In genomic region chr1:88613007-88613406, GRCm38 (mm10) we compare ENCODE assay signal across 24 mouse cellular contexts.
A peak's percentile ranks its signal among the peaks of the same experiment; 100 is the strongest.
DNase-seq lines count a peak whose midpoint lies in the region; ATAC-seq and TF ChIP-seq lines count a peak whose summit lies in the region.
"Had no signal": no experiment of that assay in that cellular context is flagged by ENCODE, and none has a peak within 500 bp of the region (broad histone marks: within the 10 kb centered on the region; RNA-seq: fewer than 3 reads in every experiment).

No protein-coding gene starts in this region.

- no peaks in the 10 kb centered on the region for H3K36me3 ChIP-seq in kidney, embryonic 14.5 days (ENCODE audit: control insufficient read depth, insufficient read depth, low read length)
- no peaks in the 10 kb centered on the region for H3K36me3 ChIP-seq in ES-Bruce4 (ENCODE audit: control insufficient read depth, insufficient read depth, low read length, poor library complexity, severe bottlenecking)
- H3K36me3 ChIP-seq in embryonic facial prominence, embryonic 11.5 days (replicated peaks; ENCODE audit: control insufficient read depth, insufficient read depth, low read depth, low read length) = no peaks in the 10 kb centered on the region
- H3K36me3 ChIP-seq: heart, embryonic 10.5 days; limb, embryonic 12.5 days had no signal

- no peak overlapping the region for H3K4me3 ChIP-seq in kidney, embryonic 14.5 days (ENCODE audit: low read length)
- H3K4me3 ChIP-seq in ES-Bruce4 (ENCODE audit: low read depth, low read length) = no peak overlapping the region
- no peak overlapping the region for H3K4me3 ChIP-seq in embryonic facial prominence, embryonic 11.5 days (ENCODE audit: low read depth, low read length)
- H3K4me3 ChIP-seq: erythroblast, embryonic 14.5 days; heart, embryonic 10.5 days; layer of hippocampus, adult 2 months; limb, embryonic 12.5 days; myocyte had no signal

- peaks cover 19% of the 10 kb centered on the region for H3K4me1 ChIP-seq in kidney, embryonic 14.5 days (ENCODE audit: control insufficient read depth, insufficient read depth, low read length)
- peaks cover 7% of the 10 kb centered on the region for H3K4me1 ChIP-seq in ES-Bruce4 (ENCODE audit: control insufficient read depth, insufficient read depth, low read length)
- no peaks in the 10 kb centered on the region for H3K4me1 ChIP-seq in embryonic facial prominence, embryonic 11.5 days (ENCODE audit: control insufficient read depth, insufficient read depth, low read length)

- TF ChIP-seq CTCF in ES-Bruce4 (IDR thresholded peaks at IDR 0.05; ENCODE audit: low read depth, low read length) = no peak

- H3K4me2 ChIP-seq in kidney, embryonic 14.5 days (replicated peaks; ENCODE audit: low read depth, low read length) = no peak overlapping the region
- H3K4me2 ChIP-seq in embryonic facial prominence, embryonic 11.5 days (ENCODE audit: low read depth, low read length) = no peak overlapping the region
- H3K4me2 ChIP-seq: hindbrain, embryonic 14.5 days; limb, embryonic 12.5 days had no signal

- ATAC-seq in kidney, embryonic 14.5 days (ENCODE audit: low FRiP score, low TSS enrichment) = peak; percentile 83
- ATAC-seq in embryonic facial prominence, embryonic 11.5 days (replicated peaks; ENCODE audit: insufficient number of reproducible peaks, low FRiP score, low TSS enrichment, low read depth) = peak; percentile 34; the same call in 1 of the 2 replicates
- no peak for ATAC-seq in monocyte, adult 5-6 weeks (replicated peaks; ENCODE audit: insufficient number of reproducible peaks, low FRiP score, low TSS enrichment, poor library complexity, severe bottlenecking)
- ATAC-seq: intestine, embryonic 16.5 days; lung, postnatal 0 days had no signal

- peak overlapping the region; percentile 62; the same call in 1 of the 2 replicates for H3K27ac ChIP-seq in kidney, embryonic 14.5 days (ENCODE audit: low read depth, low read length)
- peak overlapping the region; percentile 20 for H3K27ac ChIP-seq in ES-Bruce4 (ENCODE audit: insufficient read depth, low read length)
- no peak overlapping the region for H3K27ac ChIP-seq in embryonic facial prominence, embryonic 11.5 days (replicated peaks; ENCODE audit: low read depth, low read length)
- H3K27ac ChIP-seq: heart, embryonic 10.5 days; hindbrain, embryonic 14.5 days; layer of hippocampus, adult 2 months; limb, embryonic 12.5 days; liver, embryonic 14.5 days had no signal

- peak; percentile 91 for TF ChIP-seq EP300 in ES-Bruce4 (IDR thresholded peaks at IDR 0.05; ENCODE audit: insufficient read depth, low read depth, low read length)

- TF ChIP-seq POLR2A in ES-Bruce4 (IDR thresholded peaks at IDR 0.05; ENCODE audit: insufficient read depth, low read length) = no peak

- WGBS in kidney, embryonic 14.5 days = 9% methylated on average over 2 of the region's 2 CpGs
- 14% methylated on average over 2 of the region's 2 CpGs for WGBS in embryonic facial prominence, embryonic 11.5 days

- no peaks in the 10 kb centered on the region for H3K27me3 ChIP-seq in kidney, embryonic 14.5 days (ENCODE audit: control insufficient read depth, insufficient read depth, low read length)
- no peaks in the 10 kb centered on the region for H3K27me3 ChIP-seq in ES-Bruce4 (ENCODE audit: control insufficient read depth, insufficient read depth, low read length, poor library complexity, severe bottlenecking)
- H3K27me3 ChIP-seq in embryonic facial prominence, embryonic 11.5 days (ENCODE audit: control insufficient read depth, insufficient read depth, low read length) = no peaks in the 10 kb centered on the region
- H3K27me3 ChIP-seq: limb, embryonic 12.5 days had no signal

- intact Hi-C loops in left cerebral cortex, postnatal 36 days (cut with DNase I) = no loop called here

- H3K9ac ChIP-seq in kidney, embryonic 14.5 days (ENCODE audit: low read depth, low read length) = no peak overlapping the region
- no peak overlapping the region for H3K9ac ChIP-seq in ES-Bruce4 (ENCODE audit: low read depth, poor library complexity, severe bottlenecking)
- no peak overlapping the region for H3K9ac ChIP-seq in embryonic facial prominence, embryonic 11.5 days (replicated peaks; ENCODE audit: low read length)
- H3K9ac ChIP-seq: hindbrain, embryonic 14.5 days; limb, embryonic 12.5 days; liver, embryonic 14.5 days had no signal

- DNase-seq in kidney, postnatal 25 days = no peak
- peak; percentile 89 for DNase-seq in R1 (ENCODE audit: low read depth, low spot score)
- peak; percentile 39 for DNase-seq in embryonic facial prominence, embryonic 11.5 days (ENCODE audit: low spot score)
- DNase-seq in left cerebral cortex, postnatal 36 days (ENCODE audit: low spot score in 2 of 2) = no peak
- no peak for DNase-seq in layer of hippocampus, adult 11-12 months (ENCODE audit: low spot score)
- DNase-seq: adrenal gland, adult 2 months; cerebellum, adult 11-12 months; cerebellum, postnatal 36 days; gastrocnemius, postnatal 25 days; heart, postnatal 10 days; right cerebral cortex, postnatal 4 days; thymus, postnatal 36 days had no signal

- no peaks in the 10 kb centered on the region for H3K9me3 ChIP-seq in kidney, embryonic 14.5 days (ENCODE audit: control insufficient read depth, low read length)
- no peaks in the 10 kb centered on the region for H3K9me3 ChIP-seq in ES-Bruce4 (replicated peaks; ENCODE audit: control insufficient read depth, insufficient read depth, low read length, poor library complexity, severe bottlenecking)
- H3K9me3 ChIP-seq in embryonic facial prominence, embryonic 11.5 days (replicated peaks; ENCODE audit: control insufficient read depth, low read length) = no peaks in the 10 kb centered on the region
- H3K9me3 ChIP-seq: heart, embryonic 10.5 days had no signal

Comparison
In these comparisons a context has a peak if more than half of its experiments do, and no peak if none do; other contexts are left out.
1. DNase-seq: peak in R1 (single experiment) and embryonic facial prominence, embryonic 11.5 days (single experiment); none in kidney, postnatal 25 days (0 of 2), left cerebral cortex, postnatal 36 days (0 of 2) and layer of hippocampus, adult 11-12 months (single experiment).